Mouse (Mus musculus) olfactory bulb, adult 2 months (tissue): ENCODE results near the gene Zfp629. TPM values are rescaled to one million over a fixed set of nuclear protein-coding genes. Genes with fewer than 3 reads are reported as not detected.
A peak's percentile ranks its signal among the peaks of the same experiment; 100 is the strongest.

ENCODE experiments used
- H3K27ac ChIP-seq: fragments of 200-500 bp; 2 replicates; pipeline ENCODE4 v1.5.1; 2012; ENCODE audit warnings: low read depth, low read length; ENCODE audit not compliant: insufficient read depth
- H3K4me1 ChIP-seq: fragments of 200-500 bp; 2 replicates; pipeline ENCODE4 v1.6.1; 2012; ENCODE audit warnings: low read length; ENCODE audit not compliant: control insufficient read depth, insufficient read depth
- H3K4me3 ChIP-seq: fragments of 200-500 bp; 2 replicates; pipeline ENCODE4 v1.5.1; 2012; ENCODE audit warnings: mild to moderate bottlenecking, low read depth, low read length, moderate library complexity; ENCODE audit not compliant: insufficient read depth
- CTCF ChIP-seq: fragments of 200-500 bp; IDR thresholded peaks from 2 replicates; pipeline ENCODE4 v1.5.1; 2012; ENCODE audit warnings: low read depth, mild to moderate bottlenecking, low read length, moderate library complexity; ENCODE audit not compliant: insufficient read depth
- POLR2A ChIP-seq: fragments of 200-500 bp; IDR thresholded peaks from 2 replicates; pipeline ENCODE4 v1.6.1; 2012; ENCODE audit warnings: mild to moderate bottlenecking, low read depth, low read length, moderate library complexity; ENCODE audit not compliant: insufficient read depth
- WGBS: fragments of 180-500 bp; shearing (Covaris S2); methylation state at CpG from one replicate; pipeline ENCODE4 v1.1.7; 2018; 5-methylcytosine and 5-hydroxymethylcytosine counted together
- polyA plus RNA-seq: library from polyadenylated mRNA; stranded (reverse); fragments of >200 nt; gene quantifications from 2 replicates; pipeline ENCODE4 v1.2.4, GENCODE M21; 2012; ENCODE audit warnings: low replicate concordance; ENCODE audit not compliant: missing spikeins, insufficient read depth, insufficient read length

Zfp629 gene
- polyA plus RNA-seq, 1 experiment, result not detected

DNA sequence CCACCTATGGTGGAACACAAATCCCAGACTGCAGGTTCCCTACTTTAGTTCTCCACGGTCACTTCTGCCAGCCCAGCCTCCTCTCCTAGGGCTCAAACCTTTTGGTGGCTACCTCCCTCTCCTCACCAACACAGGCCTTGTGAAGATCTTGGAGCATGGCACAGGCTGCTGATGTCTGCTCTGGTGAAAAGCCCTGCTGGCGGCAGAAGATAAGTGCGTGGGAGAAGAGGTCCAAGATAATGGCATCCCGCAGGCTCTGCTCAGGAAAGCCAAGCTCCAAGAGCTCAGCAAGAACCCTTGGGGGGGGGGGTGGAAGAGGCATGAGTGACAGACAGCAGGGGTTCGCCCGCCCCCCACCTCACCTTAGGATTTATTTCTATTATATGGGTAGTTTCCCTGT lies 29.4 kb downstream of the Zfp629 start:
- Histone ChIP-seq H3K4me1 (peaks cover 20% of the 10 kb centered on the region), H3K27ac (no peak overlapping the region), H3K4me3 (no peak overlapping the region)
- 91% methylated on average over 6 of the region's 6 CpGs for WGBS
- TF ChIP-seq CTCF (no peak), POLR2A (no peak)

DNA sequence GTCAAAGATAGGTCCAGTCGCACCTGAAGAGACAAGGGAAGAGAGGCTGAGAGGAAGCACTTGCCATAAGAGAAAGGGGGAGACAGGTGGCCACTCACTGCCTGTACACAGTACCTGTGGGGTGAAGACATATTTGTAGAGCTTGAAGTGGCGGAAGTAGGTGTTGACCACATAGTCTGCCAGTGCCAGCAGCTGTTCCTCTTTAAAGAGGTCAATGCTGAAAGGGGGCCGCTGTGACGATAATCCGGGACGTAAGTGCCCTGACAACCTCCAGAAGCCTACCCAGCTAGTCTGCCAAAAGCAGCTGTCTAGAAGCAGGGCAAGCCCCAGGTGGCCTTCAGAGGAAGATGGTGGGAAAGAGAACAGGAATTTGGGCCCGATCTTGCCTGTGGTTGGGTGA lies 30.6 kb downstream of the Zfp629 start:
- peaks cover 16% of the 10 kb centered on the region for H3K4me1 ChIP-seq

DNA sequence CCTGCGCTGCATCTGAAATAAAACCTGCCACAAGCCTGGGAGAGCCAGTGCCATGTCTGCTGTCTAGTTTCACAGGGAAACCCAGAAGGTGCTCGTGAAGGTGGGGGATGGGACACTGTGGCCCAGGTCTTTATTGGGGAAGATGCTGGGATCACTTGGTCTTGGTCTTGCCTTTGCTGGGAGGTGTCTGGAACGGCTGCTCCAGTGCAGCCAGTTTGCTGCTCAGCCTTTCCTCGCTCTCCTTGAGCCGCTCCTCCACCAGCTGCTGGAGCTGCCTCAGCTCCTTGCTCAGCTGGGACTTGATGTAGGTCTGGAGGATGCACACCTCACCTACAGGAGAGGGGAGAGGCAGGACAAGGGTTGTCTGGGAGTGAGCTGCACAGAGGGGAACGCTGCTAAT lies 32.3 kb downstream of the Zfp629 start:
- no peak for TF ChIP-seq POLR2A
- TF ChIP-seq CTCF, result no peak
- WGBS, result 95% methylated on average over 6 of the region's 6 CpGs
- Histone ChIP-seq H3K4me3 (no peak overlapping the region), H3K27ac (no peak overlapping the region), H3K4me1 (peaks cover 7% of the 10 kb centered on the region)

More for the DNA sequence above, 30.6 kb downstream of the Zfp629 start:
- TF ChIP-seq CTCF (no peak), POLR2A (no peak)
- no peak overlapping the region for H3K4me3 ChIP-seq
- 86% methylated on average over 7 of the region's 7 CpGs for WGBS
- H3K27ac ChIP-seq, result no peak overlapping the region

DNA sequence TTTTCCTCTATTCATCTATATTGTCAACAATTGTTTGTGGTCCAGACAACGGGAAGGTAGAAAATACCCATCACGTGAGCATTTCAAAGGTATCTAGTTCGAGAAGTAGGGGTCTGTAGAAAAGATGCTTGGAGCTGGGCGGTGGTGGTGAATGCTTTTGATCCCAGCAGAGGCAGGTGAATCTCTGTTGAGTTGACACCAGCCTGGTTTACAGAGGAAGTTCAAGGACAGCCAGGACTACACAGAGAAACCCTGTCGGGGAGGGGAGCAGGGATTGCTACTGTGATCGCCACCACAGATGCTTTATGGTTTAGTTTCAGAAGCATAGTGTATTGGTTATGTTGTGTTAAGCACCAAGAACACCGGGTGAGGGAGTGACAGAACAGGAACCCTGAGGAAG lies 41.5 kb downstream of the Zfp629 start:
- H3K4me1 ChIP-seq, result peaks cover 6% of the 10 kb centered on the region
- TF ChIP-seq POLR2A (no peak), CTCF (no peak)
- no peak overlapping the region for H3K27ac ChIP-seq
- H3K4me3 ChIP-seq, result peak overlapping the region; percentile 97
- WGBS, result 11% methylated on average over 7 of the region's 7 CpGs

DNA sequence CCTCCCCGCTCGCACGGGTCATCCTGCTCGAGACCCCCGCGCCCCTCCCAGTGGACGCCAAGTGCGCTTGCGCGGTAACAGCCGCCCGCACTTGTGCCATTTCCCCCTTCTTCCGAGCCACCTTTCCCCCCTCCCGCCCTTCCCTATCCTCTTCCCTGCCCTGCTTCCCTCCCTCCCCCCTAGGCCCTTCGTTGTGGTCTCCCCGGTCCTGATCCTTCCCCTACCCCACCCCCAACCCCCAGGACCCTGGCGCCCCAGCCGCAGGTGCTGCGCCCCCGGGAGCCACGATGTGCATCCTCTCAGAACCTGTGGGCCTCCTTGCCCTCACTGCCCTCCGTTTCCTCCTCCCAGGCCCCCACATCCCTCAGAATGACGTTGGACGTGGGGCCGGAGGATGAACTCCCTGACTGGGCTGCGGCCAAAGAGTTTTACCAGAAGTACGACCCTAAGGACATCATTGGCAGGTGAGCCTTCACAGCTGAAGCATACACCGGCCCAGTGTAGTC lies 42.0 kb downstream of the Zfp629 start:
- no peak for TF ChIP-seq POLR2A
- TF ChIP-seq CTCF, result no peak
- H3K27ac ChIP-seq, result peak overlapping the region; percentile 54; the same call in 1 of the 2 replicates

DNA sequence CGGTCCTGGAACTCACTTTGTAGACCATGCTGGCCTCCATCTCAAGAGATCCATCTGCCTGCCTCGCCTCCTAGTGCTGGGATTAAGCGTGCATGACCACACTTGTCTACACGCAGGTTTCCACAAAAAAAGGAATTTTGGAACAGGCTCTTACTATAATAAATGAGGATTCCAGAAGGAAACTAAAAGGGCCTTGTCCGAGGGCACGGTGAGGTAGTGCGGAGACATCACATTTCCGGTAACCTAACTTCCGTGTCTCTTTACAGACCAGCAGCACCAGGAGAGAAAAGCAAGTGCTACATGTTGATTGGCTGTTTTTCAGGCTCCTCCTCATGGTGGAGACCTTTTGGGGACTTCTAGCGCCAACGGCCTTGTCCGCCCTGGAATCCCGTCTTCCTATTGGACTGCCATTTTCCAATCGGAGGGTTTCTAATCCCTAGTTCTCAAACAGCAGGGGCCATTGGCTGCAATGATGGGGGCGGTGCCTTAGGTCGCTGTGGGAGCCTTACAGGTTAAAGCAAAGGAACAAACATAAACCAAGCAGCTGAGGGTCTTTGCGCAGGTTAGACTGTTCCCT lies 42.6 kb downstream of the Zfp629 start, which contains the start of gene Phkg2:
Phkg2 (plus strand) TSS at position 446 of the 577 bp plus-strand sequence.
- TF ChIP-seq POLR2A, result no peak
- no peak for TF ChIP-seq CTCF
- H3K27ac ChIP-seq, result peak within 1 kb of the TSS; percentile 54; the same call in 1 of the 2 replicates

More for the DNA sequence above, 42.0 kb downstream of the Zfp629 start:
- 1% methylated on average over 28 of the region's 28 CpGs for WGBS
- H3K4me3 ChIP-seq, result peak overlapping the region; percentile 97
- H3K4me1 ChIP-seq, result peaks cover 6% of the 10 kb centered on the region

DNA sequence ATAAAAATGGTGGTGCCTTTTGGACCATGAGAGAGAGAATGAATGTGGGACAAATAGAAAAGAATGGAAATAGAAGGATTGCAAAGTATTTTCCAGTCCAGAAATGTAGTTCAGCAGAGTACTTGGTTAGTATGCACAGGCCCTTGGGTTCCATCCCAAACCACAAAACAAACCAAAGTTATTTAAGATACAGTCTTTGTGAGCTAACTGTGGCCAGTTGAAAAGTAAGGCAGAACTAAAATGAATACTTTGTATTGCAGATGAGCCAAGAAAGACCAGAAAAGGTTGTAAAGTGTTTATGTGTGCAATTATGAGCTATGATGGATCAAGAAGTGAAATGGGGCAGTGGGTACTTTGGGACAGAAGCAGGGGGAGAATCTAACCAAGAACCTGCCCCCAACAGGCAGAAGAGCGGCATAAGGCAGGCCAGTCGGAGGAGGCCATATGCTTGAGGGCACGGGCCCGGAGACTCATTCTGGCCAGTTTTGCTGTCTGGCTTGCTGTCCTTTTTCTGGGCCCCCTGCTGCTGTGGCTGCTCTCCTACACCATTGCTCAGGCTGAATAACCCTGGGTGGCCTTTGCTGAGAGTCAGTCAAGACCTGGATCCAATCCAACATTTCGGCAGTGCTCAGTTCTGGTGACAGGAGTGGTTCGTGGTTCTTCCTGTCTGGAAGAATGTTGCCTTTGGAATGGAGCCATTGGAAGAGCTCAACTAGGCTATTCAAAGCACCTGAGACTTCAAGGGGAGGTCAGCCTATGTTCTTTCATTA lies 51.0 kb downstream of the Zfp629 start:
- WGBS, result 48% methylated on average over 6 of the region's 6 CpGs
- H3K4me3 ChIP-seq, result no peak overlapping the region
- H3K4me1 ChIP-seq, result peaks cover 4% of the 10 kb centered on the region; the same call in 1 of the 2 replicates
- TF ChIP-seq CTCF (no peak), POLR2A (no peak)
- peak overlapping the region; percentile 21; the same call in 1 of the 2 replicates for H3K27ac ChIP-seq

More for the DNA sequence above, 42.6 kb downstream of the Zfp629 start, which contains the start of gene Phkg2:
- H3K4me1 ChIP-seq, result peaks cover 6% of the 10 kb centered on the region
- under 1% methylated on average over 17 of the region's 17 CpGs for WGBS
- peak within 1 kb of the TSS; percentile 97 for H3K4me3 ChIP-seq

DNA sequence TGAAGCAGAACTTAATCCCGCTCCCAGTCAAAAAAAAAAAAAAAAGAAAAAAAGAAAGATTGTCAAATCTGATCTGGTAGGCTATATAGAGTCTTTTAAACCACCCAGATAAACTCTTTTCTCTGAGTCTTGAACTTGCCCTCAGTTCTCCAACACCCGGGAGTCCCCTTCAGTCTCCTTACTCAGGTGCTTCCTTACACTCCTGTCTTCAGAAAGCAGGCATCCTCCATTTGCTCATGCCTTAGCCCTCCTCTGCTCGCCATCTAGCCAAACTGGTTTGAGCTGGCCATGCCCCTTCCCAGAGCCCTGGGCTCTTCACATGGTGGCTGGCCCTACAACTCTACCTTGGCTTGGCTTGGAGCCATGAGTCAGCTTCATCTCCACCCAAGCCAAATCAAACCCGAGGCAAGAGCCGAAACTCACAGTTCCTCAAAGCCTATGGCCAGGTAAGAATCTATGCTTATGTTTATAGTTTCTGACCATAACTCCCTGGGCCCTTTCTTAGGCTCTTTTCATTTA lies 54.2 kb downstream of the Zfp629 start, which contains the start of gene Tmem265:
Tmem265 (plus strand) TSS at position 51 of the 519 bp plus-strand sequence.
- H3K4me1 ChIP-seq, result peaks cover 4% of the 10 kb centered on the region; the same call in 1 of the 2 replicates
- no peak within 1 kb of the TSS for H3K27ac ChIP-seq
- TF ChIP-seq CTCF (no peak), POLR2A (no peak)
- 81% methylated on average over 5 of the region's 5 CpGs for WGBS
- no peak within 1 kb of the TSS for H3K4me3 ChIP-seq

DNA sequence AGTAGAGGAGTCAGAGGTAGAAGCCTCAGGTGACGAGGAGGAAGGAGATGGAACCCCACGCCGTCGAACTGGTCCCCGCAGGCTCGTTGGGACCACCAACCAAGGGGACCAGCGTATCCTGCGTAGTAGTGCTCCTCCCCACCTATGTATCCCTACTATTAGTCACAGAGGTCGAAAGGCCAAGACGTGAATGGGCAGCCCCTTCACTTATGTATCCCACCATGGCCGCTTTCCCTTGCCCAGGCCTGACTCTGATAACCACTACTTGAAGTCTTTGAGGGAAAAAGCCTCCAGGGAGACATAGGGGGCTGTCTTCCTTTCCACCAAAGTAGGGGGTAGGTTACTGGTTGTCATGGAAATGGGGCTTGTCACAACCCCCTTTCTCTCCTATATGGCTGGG lies 55.0 kb downstream of the Zfp629 start:
- TF ChIP-seq POLR2A, result no peak
- no peak for TF ChIP-seq CTCF
- Histone ChIP-seq H3K27ac (no peak overlapping the region), H3K4me1 (peaks cover 4% of the 10 kb centered on the region; the same call in 1 of the 2 replicates), H3K4me3 (no peak overlapping the region)
- 96% methylated on average over 11 of the region's 11 CpGs for WGBS

Other genes starting within 250 kb of the Zfp629 start
- gene Zfp747, start 239.7 kb downstream of the Zfp629 start, polyA plus RNA-seq, result not detected in 2 replicates
- gene 9130019O22Rik, start 228.6 kb downstream of the Zfp629 start, polyA plus RNA-seq, result not detected in 2 replicates
- not detected in 2 replicates for gene E430018J23Rik, start 222.2 kb downstream of the Zfp629 start, polyA plus RNA-seq
- gene Zfp764, start 209.0 kb downstream of the Zfp629 start, polyA plus RNA-seq, result not detected in 2 replicates
- not detected in 2 replicates for gene Zfp688, start 193.7 kb downstream of the Zfp629 start, polyA plus RNA-seq
- gene Zfp689, start 166.6 kb downstream of the Zfp629 start, polyA plus RNA-seq, result not detected in 2 replicates
- gene Prr14, start 156.2 kb downstream of the Zfp629 start, polyA plus RNA-seq, result not detected in 2 replicates
- gene Fbrs, start 136.6 kb downstream of the Zfp629 start, polyA plus RNA-seq, result not detected in 2 replicates
- gene Srcap, start 103.8 kb downstream of the Zfp629 start, polyA plus RNA-seq, result 110 and 137 TPM in 2 replicates
- not detected in 2 replicates for gene Gm42715, start 96.2 kb downstream of the Zfp629 start, polyA plus RNA-seq
- gene Tmem265, start 54.4 kb downstream of the Zfp629 start, polyA plus RNA-seq, result not detected in 2 replicates
- gene Phkg2, start 42.5 kb downstream of the Zfp629 start, polyA plus RNA-seq, result not detected in 2 replicates
- gene Ccdc189, start 27.2 kb downstream of the Zfp629 start, polyA plus RNA-seq, result not detected in 2 replicates
- 81.5 TPM in 1 of 2 replicates, not detected in the other for gene Rnf40, start 27.0 kb downstream of the Zfp629 start, polyA plus RNA-seq
- not detected in 2 replicates for gene Bcl7c, start 93.1 kb upstream of the Zfp629 start, polyA plus RNA-seq
- gene Ctf1, start 96.9 kb upstream of the Zfp629 start, polyA plus RNA-seq, result not detected in 2 replicates
- gene Ctf2, start 116.4 kb upstream of the Zfp629 start, polyA plus RNA-seq, result not detected in 2 replicates
- gene Fbxl19, start 128.7 kb upstream of the Zfp629 start, polyA plus RNA-seq, result not detected in 2 replicates
- gene Orai3, start 154.0 kb upstream of the Zfp629 start, polyA plus RNA-seq, result not detected in 2 replicates
- 526 TPM in 1 of 2 replicates, not detected in the other for gene Setd1a, start 160.9 kb upstream of the Zfp629 start, polyA plus RNA-seq
- not detected in 2 replicates for gene Gm49388, start 169.8 kb upstream of the Zfp629 start, polyA plus RNA-seq
- gene Hsd3b7, start 184.8 kb upstream of the Zfp629 start, polyA plus RNA-seq, result not detected in 2 replicates
- gene Stx4a, start 208.5 kb upstream of the Zfp629 start, polyA plus RNA-seq, result not detected in 2 replicates
- 303 TPM in 1 of 2 replicates, not detected in the other for gene Stx1b, start 208.8 kb upstream of the Zfp629 start, polyA plus RNA-seq